Mouse (Mus musculus): ENCODE measurements around the gene Olfr545.
A peak's percentile ranks its signal among the peaks of the same experiment; 100 is the strongest.

Olfr545 gene

GRCm38 (mm10) chr7:102478425-102478824 lies 20.9 kb downstream of the Olfr545 start:
- no peak for DNase-seq

DNA sequence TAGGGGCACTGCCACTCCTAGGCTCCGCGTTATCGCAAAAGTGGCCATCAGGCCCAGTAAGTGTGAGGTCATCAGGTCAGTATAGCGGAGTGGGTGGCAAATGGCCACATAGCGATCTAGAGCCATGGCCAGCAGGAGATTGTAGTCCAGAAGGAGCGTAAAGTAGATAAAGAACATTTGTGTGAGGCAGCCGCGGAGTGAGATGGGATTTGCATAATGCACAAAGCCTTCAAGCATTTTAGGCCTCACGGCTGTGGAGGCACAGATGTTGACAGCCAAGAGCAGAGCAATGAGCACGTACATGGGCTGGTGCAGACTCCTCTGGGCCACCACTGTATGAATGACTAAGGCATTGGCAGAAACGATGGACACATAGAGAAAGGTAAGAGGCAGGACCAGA lies 22.0 kb downstream of the Olfr545 start:
- DNase-seq, result no peak

GRCm38 (mm10) chr7:102476601-102477000 lies 22.8 kb downstream of the Olfr545 start:
- DNase-seq, result no peak

DNA sequence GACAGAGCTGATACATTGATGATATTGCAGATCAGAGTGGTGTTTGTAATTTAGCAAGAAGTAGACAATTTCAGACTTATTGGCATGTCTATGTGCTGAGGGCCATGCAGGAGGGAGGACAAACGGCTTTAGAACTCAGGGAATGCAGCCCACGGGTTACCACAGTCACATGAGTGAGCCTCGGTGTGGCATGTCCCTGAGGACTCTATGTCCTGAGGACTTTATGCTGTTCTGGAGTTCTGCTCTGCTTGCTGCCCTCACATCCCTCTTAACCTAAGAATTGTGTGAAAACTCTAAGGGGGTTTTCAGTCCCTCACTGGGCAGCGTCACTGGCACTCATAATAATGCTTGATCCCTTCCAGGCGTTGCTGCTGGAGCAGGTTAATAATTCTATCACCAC lies 26.7 kb downstream of the Olfr545 start:
- no peak for DNase-seq

DNA sequence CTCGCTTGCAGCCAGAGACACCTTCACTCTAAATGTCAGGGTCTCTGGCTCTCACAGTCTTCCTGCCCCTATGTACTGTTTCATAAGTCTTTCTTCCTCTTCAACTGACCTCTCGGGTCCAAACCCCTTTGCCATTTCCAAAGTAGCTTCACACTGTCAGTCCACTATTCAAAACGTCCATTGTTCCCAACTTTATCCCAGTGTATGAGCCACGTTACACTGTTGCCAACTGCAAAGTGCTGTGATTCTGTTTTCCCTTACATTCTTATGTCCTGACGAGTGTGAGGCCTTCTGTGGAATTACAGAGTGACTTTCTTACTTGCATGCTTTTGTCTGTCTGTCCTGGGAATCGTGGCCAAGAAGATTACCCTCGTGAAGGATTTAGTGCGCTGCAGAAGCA lies 31.8 kb downstream of the Olfr545 start:
- no peak for DNase-seq

- DNase-seq, result no peak
Observed at GRCm38 (mm10) chr7:102458618-102459380, 40.6 kb downstream of the Olfr545 start.

GRCm38 (mm10) chr7:102446438-102446837 lies 52.9 kb downstream of the Olfr545 start:
- DNase-seq, result no peak

GRCm38 (mm10) chr7:102444301-102444700 lies 55.1 kb downstream of the Olfr545 start:
- DNase-seq, result no peak

DNA sequence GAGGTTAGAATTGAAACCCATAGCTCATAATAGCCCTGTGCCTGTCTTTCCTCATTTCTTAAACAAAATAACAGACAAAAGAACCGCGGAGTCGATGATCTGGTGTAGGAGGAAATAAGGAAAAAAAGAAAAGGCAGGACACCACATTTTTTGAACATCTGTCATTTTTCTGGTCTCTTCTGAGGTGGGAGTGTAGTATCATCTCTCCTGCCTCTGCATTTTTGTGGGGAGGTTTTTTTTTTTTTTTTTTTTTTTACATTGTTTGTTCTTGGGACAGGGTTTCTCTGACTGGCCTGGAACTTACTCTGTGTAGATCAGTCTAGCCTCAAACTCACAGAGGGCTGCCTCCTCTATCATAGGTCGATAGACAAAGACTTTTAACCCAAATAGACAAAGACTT lies 56.9 kb downstream of the Olfr545 start:
- no peak for DNase-seq

DNA sequence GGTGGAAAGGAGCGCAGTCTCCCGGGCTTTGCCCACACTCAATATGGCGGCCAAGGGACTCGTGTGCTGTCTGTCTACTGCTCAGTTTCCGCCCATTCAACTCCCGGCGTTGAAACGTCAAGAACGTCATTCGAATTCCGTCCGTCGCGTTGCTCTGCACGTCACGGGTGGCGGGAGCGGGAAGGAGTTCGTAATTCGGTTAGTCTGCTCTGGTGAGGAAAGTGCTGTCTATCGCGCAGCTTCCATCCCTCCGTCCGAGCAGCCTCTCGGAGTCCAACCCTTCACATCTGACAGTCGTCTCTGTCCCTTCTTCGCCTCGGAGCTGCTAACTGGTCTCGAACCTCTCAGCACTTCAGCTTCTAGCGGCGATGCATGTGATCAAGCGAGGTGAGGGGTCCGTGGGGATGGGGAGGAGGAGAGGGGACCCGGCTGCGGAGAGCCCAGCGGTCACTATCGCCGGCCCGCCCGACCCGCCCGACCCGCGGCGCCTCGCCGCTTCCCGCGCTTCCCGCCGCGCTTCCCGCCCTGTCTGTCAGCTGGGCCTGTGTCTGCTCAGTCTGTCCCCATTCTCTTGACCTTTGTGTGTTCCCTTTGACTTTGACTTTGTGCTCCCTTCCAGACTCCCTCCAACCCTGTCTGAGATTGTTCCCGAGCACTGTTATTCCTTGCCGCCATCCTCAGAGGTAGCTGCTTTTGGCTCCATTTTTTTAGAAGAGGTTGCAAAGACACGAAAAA lies 57.5 kb downstream of the Olfr545 start, which contains the start of gene Rrm1:
Rrm1 (plus strand) TSS at position 39 of the 735 bp plus-strand sequence.
- peak; percentile 92 for DNase-seq
